Mouse (Mus musculus) Muller cell, postnatal 12 days (primary cell): ENCODE measurements around the gene Abhd17c.
"Not testable (repeated sequence)": the region's sequence is repeated elsewhere in the genome, so short reads cannot be mapped to it uniquely, and the experiment has no call there.

Experiments
- DNase-seq: peaks from one replicate; pipeline ENCODE4 v3.0.0-alpha.2; 2015; ENCODE audit errors: inconsistent ontology term

The Abhd17c gene

GRCm38 (mm10) chr7:84151001-84151959 lies at the start of gene Abhd17c:
Abhd17c (minus strand) TSS chr7:84151893.
- DNase-seq, result peak; percentile 53

- no peak for DNase-seq
These were observed 45.6 kb upstream of the Abhd17c start for GRCm38 (mm10) chr7:84197208-84197860.

GRCm38 (mm10) chr7:84196221-84196620 lies 44.5 kb upstream of the Abhd17c start:
- peak; percentile 17 for DNase-seq

DNA sequence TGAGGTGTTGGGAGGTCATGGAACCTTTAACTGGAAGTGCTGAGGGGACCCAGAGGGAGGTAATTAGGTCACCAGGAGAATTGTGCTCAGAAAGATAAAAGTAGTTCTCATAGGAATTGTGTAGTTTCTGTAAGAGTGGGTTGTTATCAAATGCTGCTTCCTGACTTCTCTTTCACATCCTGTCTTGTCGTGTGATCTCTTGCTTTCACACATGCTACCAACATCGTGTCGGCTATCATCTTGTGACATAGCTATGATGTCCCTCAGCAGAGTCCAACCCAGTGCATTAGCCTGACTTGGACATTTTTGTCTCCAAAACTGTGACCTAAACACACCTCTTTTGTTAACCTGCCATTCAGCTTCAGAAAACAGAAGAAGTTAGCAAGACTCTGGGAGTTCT lies 40.6 kb upstream of the Abhd17c start:
- no peak for DNase-seq

DNA sequence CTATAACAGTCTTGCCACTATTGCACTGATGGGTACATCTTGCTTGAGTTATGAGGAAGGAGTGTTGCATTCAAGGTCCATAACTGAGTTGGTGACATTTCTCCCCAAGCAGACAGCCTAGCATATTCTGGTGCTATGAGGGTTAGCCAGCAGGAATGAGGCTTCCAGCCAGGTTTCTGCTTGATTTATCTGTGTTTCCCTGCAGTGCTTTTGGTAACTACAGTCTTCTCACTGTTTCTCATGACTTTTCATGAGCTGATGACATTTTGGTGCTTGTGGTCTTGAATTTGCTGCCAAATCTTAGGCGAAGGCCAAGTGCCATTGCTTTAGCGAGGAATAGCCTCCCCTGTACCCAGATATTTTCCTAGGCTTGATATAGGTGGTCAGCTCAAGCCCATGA lies 39.8 kb upstream of the Abhd17c start:
- DNase-seq, result no peak

GRCm38 (mm10) chr7:84188196-84188595 lies 36.5 kb upstream of the Abhd17c start:
- no peak for DNase-seq

DNA sequence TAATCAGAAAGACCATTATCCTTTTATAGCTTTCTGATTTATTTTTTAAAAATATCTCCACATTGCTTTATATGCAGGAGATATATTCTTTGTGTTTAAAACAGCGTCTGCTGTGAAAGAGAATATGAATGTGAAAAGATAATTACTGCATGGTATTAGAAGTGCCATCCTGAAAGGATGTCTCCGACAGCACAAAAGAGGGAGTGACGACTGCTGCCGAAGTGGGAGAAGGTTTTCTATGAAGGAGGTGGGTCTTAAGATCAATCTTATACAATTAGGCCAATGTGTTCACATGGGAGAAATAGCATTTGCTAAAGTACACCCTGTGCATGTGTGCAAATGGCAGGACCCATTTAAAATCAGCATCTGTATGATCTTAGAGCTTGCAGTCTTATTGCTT lies 33.5 kb upstream of the Abhd17c start:
- no peak for DNase-seq

DNA sequence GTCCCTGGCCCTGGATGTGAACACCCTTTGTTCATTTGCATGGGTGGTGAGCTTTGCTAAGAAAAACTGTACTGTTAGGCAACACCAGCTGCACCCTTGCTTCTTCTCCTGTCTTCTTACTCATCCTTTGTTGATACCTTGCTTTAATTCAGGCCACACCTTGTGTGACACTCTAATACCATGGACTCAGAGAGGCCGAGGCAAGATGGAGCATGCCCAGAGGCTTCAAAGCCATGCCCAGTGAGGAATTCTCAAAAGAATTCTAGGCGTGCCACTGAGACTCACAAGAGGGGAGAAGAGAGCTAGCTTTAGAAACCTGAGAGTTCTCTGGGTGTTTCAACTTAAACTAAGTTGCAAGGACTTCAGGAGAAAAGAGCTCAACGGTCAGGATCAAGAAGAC lies 33.0 kb upstream of the Abhd17c start:
- no peak for DNase-seq

DNA sequence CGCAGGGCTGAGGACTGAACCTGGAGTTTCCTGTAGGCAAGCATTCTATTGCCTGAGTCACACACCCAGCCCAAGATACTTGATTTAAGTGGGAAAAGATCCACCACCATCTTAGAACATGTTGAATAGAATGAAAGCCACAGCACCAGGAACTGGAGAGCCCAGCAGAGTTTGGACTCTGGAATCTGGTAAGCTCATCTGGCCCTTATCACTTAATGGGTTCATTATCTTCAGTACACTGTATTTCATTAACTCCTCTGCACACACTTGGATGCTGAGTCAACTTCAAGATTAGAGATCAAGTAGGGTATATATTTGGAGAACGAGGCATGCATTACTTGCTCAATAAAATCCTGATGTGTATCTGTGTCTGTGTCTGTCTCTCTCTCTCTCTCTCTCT lies 27.1 kb upstream of the Abhd17c start:
- DNase-seq, result not testable (repeated sequence)

- DNase-seq, result no peak
These were observed 23.2 kb upstream of the Abhd17c start for GRCm38 (mm10) chr7:84174655-84175448.

- no peak for DNase-seq
These were observed 21.7 kb upstream of the Abhd17c start for GRCm38 (mm10) chr7:84173394-84173793.

DNA sequence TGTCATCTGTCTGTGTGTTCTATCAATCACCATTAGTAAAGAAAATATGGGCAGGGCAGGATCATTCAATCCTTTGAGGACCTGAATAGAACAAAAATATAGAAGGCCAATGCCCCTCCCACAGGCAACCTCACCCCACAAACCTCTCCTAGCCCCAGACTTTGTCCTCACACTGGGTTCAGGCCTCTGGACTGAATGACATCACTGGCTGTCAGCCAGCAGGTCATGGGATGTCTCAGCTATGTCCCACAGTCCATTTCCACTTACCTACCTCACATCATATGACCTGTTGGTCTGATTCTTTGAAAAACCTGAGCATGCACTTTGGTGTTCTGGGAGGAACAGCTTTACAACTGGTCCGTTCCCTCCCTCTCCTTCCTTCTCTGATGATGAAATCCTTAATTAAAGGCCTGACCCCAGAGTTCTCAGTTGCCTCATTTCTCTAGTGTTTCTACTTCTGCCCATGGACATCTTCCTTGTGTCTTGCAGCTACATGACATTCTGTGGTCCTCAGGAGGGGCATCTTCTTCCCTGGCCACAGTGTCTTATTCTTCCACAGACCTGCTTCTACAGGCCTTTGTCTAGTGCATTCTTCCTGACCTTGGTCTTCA lies 19.6 kb upstream of the Abhd17c start:
- no peak for DNase-seq

GRCm38 (mm10) chr7:84168355-84168754 lies 16.7 kb upstream of the Abhd17c start:
- no peak for DNase-seq

- DNase-seq, result no peak
These were observed 15.2 kb upstream of the Abhd17c start for GRCm38 (mm10) chr7:84166721-84167419.

GRCm38 (mm10) chr7:84166007-84166406 lies 14.3 kb upstream of the Abhd17c start:
- no peak for DNase-seq

DNA sequence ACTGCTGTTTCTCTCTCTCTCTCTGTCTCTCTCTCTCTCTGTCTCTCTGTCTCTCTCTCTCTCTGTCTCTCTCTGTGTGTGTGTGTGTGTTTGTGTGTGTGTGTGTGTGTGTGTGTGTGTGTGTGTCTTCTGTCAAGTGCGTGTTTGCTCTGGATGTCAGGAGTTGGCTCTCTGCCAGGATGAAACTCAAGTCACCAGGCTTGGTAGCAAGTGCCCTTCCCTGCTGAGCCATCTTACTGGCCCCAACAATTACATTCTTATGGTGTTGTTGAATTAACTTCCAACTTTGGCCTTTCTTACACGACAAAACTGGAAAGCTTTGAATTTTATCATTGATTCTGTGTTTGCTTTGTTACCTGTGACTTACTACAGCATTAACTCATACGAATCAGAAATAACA lies 13.6 kb upstream of the Abhd17c start:
- no peak for DNase-seq

DNA sequence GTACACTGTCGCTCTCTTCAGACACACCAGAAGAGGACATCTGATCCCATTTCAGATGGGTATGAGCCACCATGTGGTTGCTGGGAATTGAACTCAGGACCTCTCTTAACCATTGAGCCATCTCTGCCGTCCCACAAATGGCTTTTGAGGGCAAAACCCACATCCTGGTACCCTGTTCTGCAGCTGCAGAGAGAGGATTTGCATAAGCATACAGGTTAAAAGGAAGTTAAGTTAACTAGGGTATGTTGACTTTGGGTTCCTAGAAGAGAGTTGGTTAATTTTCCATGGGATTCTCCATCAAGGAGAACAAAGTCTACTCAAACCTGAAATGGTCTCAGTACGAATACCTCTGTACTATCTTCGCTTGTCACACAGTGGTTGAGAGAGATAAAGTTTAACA lies 13.2 kb upstream of the Abhd17c start:
- DNase-seq, result no peak

- DNase-seq, result no peak
These were observed 12.7 kb upstream of the Abhd17c start for GRCm38 (mm10) chr7:84164419-84164818.

DNA sequence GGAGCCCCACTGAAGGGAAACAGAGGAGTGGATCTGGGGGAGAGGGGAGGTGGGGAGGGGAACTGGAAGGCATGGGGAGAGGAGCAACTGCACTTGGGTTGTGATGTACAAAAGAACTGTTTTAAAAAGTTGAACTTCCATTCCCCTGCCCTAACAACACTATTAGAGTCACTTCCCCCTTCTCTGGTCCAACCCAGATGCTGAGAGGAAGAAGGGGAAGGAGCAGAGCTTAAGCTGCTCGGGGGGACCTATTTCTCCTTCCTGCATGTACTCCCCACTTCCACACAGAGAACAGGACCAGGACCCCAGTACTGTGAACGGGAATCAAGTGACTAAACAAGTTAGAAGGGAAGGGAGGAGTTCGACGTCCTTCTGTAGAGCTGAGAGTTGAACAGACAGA lies 11.9 kb upstream of the Abhd17c start:
- no peak for DNase-seq

- no peak for DNase-seq
These were observed 7.7 kb upstream of the Abhd17c start for GRCm38 (mm10) chr7:84159414-84159813.

GRCm38 (mm10) chr7:84153821-84154220 lies 2.1 kb upstream of the Abhd17c start:
- no peak for DNase-seq
